Mouse (Mus musculus): Measurements from ENCODE around the gene Rap1gap2. TPM values are rescaled to one million over a fixed set of nuclear protein-coding genes. Genes with fewer than 3 reads are reported as not detected.

Gene Rap1gap2
- total RNA-seq, 2 experiments from 2014 or later = 74.4 to 94.6 TPM

DNA sequence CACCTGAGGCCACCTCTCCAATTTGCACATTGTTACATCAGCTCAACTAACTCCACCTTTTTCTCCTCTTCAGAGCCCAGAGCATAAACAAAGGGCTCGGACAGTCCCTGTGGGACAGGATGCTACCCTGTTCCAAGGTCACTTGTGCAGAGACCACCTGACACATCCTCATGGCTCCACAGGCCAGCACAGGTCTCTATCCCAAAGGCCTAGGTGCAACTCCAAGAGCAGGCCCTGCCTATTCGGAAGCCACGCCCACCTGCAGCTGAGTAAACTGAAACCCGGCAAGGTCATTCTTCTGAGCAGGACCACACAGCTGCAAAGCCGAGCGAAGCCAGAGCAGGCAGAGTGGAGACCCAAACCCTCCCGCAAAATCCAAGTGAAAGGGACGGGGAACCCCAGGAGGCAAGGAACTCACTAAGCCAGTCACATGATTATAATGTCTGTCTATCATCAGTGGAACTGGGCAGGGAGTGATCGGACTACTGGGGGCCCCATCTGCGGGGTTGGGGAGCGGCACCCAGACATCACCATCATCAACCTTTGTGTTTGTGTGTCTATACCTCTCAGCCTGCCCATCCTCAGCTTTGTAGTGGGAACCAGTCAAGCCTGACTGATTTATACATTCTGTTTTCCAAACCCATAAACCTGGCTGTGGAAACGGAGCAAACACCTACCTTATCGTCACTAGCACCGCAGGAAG lies 74.4 kb downstream of the Rap1gap2 start:
- no peak for DNase-seq

DNA sequence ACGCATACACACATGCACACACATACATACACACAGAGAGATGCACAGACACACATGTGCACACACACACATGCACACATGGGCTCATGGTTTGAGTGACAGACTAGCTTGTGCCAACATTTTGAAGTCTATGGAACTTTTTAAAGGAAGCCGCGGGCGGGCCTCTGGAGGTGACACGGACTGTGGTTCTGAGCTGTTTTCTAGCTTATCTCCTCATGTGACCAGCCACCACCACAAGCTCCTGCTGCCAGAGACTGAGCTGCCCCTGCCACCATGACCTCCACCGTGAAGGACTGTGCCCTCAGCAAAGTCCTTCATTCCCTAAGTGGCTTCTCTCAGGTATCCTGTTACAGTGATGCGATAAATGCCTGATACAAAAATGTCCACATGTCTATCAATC lies 76.3 kb downstream of the Rap1gap2 start:
- DNase-seq = peak; percentile 56 to 65

DNA sequence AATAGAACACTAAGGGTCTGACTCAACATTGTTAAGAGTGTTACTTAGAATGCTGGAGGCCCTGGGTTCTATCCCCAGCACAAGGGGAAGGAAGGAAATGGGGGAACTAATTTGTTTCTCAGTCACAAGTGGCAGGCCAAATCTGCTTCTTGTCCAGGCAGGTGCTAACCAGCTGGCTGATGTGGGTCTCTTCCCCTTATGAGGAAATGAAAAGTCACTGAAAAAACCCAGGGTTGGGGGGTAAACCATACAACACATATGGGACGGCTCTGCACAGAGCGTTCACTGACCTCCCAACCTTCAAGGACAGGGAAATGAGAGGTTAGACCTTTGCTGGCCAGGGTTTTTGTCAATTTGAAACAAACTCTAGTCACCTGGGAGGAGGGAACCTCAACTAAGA lies 77.7 kb downstream of the Rap1gap2 start:
- DNase-seq = no peak

DNA sequence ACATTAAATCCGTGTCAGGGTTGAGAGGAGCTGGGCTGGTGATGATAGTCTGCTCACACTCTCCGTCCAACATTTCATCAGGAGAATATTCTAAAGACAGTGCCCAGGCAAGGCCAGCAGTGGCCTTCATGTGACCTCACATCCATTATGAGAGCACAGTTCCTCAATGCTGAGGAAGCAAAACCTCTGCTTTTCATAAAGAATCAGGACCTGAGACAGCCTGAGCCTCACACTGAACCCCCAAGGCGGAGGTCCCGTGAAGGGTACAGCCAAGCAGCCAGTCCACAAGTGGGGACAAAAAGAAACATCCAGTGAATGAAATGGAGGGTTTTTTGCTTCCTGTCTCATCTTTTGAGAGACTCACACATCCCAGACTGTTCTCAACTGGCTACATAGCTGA lies 78.3 kb downstream of the Rap1gap2 start:
- DNase-seq = no peak

DNA sequence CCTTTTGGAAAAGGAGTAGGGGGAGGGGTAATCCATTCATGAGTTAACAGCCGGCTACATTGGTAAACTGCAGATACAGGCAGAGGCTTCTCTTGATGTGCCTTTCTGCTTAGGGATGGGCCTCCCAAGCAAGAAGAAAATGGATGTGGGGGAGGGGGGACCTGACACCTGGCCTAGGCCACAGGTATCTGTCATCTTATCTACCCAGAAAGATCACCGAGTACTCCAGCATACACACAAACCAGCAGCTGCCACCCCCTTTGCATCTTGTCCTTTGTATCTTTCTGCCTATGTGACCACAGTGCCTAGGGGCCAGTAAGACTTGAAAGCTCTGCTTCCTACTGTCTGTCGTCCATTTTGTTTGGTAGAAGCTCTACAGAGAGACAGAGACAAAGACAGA lies 79.0 kb downstream of the Rap1gap2 start:
- no peak for DNase-seq

DNA sequence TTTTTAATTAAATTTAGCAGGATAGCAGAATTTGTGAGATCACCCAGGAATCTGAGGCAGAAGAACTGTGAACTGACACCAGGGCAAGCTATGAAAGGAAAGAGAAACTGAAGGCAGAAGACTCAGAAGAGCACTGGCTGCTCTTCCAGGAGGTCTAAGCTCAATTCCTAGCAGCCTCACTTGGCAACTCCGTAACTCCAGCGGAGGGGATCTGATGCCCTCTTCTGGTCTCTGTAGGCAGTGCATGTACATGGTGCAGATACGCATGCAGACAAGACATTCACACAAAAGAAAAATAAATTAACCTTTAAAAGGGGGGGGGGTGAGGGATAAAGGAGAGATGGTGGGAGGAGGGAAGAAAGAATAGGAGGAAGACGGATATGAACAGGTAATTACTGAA lies 80.9 kb downstream of the Rap1gap2 start:
- no peak for DNase-seq

DNA sequence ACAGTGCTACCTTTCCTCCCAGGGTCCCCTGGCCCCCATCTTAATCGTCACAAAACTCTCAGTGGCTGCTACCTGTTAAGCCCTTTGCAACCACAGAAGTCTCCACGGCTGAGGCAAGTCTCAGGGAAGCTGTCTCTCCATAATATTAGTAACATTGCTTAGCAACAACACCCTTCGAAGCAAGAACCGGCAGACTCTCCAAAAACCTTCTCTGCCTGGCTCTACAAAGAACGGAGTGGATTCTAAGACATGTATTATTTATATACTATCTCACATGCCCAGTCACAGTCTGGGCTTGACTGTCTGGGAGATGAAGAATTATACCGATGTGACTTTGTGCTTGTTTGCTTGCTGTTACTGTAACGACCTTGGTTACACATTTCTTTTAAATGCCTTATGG lies 83.2 kb downstream of the Rap1gap2 start:
- no peak for DNase-seq

DNA sequence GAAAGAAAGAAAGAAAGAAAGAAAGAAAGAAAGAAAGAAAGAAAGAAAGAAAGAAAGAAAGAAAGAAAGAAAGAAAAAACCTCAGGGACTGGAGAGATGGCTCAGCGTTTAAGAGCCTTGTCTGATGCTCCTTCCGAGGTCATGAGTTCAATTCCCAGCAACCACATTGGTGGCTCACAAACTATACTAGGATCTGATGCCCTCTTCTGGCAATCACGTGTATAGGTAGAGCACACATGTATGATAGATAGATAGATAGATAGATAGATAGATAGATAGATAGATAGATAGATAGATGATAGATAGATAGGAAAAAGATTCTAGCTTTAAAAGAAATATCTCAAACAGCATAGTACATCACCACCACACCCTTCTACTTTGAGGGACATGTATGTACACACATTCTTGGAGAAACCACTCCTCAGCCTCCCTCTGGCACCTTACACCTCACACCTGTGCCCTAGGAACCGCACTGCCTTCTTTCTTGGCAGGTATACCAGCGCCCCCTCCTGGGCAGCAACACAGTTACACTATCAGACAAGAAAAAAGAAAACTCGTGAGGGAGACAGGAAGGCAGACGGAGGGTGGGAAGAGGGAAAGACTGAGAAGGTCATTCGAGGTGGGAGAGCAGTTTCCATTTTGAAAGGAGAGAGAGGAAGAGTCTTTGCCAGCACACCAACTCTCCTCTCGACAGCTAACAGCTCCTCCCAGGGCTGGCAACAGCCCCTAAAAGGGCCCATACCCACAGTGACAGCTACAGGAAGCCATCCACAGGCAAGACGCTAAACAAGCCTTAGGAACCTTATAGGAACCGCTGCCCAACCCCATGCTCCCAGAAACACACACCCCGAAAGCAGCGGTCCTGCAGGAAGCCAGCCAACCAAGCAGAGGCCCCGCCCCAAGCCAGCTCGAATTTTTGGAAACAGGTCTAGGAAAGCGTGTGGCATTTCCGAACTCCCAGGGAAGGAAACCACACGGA lies 84.2 kb downstream of the Rap1gap2 start:
- DNase-seq = peak; percentile 49 to 65

DNA sequence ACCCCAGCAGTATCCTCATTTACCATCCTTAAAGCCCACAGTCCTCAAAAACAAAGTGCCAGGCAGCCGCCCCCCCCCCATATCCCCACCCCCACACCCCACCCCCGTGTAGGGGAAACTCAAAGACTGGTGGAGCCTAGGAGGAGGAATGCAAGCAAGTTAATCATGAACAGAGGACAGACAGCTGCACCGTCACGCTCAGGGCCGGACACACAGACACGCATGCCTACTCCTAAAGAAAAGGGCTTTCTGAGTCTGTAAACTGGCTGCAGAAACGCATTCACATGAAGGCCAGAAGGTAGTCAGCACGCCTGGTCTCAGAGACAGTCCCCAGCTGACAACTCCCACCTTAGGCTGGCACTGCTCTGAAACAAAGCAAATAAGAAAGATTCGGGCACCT lies 85.1 kb downstream of the Rap1gap2 start:
- no peak for DNase-seq

DNA sequence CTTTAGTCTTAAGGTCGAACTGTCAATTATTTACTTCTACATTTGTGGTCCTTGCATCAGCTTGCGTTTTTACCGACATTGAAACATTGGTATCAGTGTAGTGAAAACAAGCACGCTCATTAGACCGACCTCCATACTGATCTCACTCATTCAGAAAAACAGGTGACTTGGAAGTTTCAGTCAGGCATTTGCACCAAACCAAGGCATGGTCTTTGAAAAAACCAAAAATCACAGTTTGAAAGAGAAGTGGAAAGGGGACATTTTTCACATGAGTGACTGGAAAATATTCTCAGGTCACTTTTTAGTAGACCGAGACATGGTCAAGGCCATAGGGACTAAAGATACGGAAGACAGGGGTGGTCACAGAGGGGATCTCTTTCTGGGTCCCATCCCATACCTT lies 85.5 kb downstream of the Rap1gap2 start:
- DNase-seq = no peak

DNA sequence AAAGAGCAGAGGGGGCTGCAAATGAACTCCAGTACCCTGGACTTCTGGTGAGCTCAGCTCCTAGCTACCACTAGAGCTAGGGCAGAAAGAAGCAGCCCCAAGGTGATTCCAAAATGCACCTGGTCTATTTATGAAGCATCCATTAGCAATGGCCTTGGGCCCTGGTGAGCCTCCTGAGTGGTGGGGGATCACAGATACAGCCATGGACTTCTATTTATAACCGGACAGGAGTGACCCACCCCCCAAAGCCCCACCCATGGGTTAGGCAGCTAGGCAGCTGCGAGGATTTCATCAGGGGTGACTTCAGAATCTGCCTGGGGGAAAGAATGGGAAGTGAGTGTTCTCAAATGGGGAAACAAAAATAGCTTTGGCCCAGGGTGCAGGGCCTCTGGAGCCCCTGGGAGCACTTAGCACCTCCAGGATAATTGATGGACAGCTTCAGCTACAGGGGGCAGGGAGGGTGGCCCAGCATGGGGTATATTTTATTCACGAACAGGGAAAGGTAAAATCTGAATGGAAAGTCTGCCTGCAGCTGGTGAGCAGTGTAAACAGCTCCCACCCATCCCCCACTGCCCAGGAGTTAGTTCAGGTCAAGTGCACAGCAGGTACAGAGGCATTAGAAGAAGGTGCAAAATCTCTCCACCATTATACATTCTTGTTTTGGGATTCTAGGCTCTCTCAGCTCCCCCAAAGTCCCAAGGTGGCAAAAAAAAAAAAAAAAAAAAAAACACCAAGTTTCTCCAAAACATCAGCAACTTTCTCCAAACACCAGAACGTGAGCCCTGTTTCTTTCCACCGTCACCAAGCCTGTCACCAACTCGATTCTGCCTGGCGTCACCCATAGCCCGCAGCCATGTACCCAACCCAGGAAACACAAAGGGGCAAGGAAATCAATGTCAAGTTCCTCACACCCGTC lies 86.4 kb downstream of the Rap1gap2 start:
- peak in 1 of 2 experiments; percentile 37 for DNase-seq

DNA sequence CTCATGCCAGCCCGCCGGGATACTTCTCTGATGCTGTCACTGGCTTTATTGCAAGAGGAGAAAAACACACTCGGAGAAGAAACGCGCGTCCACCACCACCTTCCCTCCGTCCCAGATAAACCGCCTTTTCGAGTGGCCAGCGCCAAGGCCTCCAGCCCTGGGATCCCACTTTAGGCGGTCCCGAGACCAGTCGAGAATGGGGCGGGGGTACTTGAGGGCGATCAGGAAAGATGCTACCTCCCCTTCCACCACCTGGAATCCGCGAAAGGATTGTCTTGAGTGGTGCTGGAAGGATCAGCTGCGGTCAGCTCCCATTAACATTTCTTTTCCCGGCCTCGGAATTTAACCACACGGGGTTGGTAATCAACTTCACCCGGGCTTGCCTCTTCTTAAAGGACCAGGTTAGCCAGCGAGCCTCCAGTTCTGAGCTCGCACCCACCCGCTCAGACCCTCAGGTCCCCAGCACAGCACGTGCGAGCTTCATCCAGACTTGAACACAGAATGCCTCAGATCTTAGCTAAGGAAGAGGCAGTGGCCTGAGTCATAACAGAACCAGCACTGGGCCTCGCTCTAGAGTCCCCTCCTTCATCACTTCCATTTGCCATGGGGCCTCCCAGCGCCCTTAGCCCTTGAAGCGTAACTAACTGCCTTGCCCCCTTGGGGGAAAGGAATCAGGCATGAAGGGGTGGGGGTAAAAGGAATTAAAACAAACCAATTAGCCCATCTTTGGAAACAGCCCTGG lies 87.3 kb downstream of the Rap1gap2 start:
- DNase-seq = no peak

DNA sequence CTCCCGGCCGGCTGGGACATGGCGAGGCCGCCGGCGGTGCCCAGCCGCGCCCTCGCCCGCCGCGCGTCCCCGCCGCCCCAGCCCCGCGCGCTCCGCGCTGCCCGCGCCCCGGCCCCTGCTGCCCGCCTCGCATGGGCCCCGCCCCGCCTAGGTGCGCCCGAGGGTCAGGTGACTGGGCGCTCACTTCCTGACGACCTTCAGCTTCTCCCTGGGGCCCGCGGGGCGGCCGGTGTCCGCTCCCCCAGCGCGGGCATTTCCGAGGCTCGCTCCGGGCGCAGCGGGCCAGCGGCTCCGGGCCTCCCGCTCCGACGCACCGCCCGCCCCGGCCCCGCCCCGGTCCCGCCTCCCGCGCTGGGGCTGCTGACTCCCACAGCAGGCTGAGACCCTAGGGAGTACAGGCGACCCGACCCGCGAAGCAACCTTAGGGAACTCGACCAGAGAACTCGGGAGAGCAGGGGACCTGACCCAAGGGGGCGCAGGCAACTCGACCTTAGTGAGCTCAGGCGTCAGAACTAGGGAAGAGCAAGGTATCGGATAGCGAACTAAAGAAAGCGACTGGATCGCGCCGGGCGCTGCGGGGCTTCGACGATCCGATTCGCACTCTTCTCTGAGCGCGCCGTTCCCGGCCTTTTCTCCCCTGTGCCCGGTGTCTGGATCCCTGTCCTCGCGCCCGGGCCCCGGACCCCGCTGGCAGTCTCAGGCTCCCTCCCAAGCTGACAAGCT lies 88.1 kb downstream of the Rap1gap2 start:
- peak; percentile 76 to 88 for DNase-seq

DNA sequence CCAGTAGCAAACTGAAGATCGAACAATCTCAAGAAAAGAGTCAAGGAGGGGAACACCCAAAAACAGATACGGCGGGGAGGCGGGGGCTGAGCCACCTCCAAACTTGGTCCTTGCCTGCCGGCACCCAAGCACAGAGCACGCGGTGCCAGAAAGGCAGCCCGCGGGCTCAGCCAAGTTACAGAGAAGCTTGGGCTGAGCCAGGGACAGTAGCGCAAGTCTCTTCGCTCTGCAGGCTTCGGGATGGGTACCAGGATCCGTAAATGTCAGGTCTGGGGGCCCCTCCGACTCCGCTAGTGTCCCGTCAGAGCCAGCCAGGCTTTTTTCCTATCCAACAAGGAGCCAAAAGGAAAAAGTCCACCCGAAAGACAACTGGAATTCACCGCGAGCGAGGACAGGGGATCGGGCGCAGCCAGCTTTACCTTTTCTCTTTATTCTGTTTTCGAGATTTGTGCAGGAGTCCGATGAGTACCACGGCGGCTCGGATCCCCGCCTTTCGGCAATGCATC lies 88.7 kb downstream of the Rap1gap2 start:
- peak; percentile 43 to 67 for DNase-seq

DNA sequence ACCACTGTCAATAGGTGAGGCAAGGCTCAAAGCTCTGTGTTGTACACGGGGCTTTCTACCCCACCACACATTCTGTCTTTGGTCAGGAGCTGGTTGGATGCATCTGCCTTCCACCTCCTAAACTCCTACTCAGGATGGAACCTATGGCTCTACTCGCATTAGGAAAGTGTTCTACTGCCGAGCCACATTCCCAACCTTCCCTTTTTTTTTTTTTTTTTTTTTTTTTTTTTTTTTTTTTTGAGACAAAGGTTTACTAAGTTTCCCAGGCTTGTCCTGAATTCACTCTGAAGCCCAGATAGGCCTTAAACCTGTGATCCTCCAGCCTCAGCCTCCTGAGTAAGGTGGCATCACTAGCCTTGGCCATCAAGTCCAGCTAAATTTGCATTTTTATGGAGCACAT lies 90.5 kb downstream of the Rap1gap2 start:
- DNase-seq = no peak

DNA sequence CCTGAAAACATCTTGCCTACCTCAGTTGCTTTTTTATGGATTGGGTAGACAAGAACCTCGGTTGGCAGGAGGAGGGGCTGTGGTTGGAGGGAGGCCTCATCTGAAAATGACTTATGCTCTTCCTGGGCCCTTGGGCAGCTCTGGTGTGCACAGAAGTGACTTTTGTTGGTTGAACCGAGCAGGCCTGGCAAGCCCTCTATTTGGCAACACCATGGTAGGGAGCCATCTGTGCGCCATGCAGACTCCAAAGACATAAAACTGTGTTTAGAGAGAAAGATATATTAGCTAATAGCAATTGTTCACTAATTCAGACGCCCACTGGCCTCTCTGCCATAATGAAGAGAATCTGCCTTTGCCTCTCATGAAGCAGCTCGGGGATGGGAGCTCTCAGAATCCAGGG lies 94.6 kb downstream of the Rap1gap2 start:
- DNase-seq = no peak

DNA sequence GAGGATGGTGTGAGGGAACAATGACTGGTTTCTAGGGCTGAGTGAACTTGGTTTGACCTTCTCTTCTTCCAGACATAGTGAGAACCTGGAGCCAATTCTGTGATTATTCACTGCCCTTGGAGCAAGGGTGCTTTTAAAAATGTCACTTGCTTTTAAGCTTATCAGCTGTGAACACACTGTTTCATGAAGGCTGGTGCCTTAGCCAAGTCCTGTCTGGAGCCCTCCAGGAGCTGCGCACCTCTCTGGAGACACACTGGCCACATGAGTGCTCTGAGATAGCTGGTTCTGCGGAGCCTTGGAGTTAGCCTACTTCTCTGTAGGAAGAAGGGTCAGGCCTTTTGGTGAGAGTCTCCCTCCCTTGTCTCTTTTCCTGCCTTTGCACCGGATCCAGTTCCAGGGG lies 95.7 kb downstream of the Rap1gap2 start:
- DNase-seq = peak in 1 of 2 experiments; percentile 62

DNA sequence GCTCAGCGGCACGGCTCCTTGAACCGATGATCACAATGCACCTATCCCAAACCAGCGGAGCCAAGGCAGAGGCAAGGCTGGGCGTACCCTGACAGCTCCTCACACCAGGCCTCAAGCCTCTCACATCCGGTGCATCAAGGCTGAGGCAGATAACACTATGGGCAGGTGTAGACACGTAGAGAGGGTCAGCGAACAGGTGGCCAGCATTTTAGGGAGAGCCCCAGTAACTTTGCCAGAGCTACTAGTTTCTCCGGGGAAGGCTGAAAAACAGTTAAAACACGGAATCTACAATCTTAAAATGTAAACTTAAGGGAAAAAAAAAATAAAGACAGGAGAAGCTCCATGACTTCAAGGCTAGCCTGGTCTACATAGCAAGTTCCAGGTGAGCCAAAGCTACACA lies 98.1 kb downstream of the Rap1gap2 start:
- no peak for DNase-seq

DNA sequence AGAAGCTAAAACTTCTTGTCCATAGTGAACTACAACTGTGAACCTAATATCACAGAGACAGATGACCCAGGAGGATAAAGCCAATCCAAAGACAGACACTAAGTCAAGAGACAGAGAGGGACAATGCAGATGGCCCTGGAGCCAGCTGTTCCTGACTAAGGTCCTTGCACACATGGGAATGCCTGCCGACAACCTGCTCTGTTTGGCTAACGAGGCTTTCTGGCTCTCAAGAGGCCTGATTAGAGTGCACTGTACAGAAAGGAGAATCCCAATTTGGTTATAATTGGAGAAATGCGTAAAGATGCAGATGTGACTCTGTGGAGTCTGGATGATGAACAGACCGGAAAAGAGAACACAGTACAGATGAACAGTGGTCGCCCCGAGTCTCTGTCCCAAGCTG lies 104.4 kb downstream of the Rap1gap2 start:
- no peak for DNase-seq

DNA sequence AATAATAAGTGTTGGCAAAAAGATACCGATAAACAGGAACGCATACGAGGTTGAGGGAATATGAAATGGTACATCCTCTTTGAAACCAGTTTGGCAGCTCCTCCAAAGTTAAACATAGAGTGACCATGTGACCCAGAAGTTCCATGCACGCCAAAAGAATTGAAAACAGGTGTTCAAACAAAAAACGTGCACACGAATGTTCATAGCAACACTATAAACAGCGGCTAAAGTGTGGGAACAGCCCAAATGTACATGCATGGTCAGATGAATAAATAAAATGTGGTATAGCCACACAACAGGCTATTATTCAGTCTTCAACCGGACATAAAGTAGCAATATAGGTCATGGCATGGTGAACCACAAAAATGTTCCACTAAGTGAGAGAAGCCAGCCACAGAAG lies 108.2 kb downstream of the Rap1gap2 start:
- no peak for DNase-seq

DNA sequence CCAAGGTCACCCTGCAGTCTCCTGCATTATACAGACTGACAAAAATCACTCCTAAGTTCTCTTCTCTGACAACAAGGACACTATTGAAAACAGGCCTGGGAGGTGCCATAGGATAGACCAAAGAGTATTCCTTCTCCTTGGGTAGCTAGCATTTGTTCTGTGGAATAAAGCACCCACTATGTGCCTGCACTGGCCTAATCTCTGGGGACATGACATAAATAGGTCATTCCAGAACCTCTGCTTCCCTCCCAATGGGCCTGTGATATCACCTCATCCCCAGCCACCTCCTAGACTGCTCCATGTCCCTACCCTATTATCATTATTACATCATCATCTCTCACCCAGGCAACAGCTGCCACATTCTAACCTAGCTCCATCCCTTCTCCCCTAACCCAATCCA lies 108.7 kb downstream of the Rap1gap2 start:
- DNase-seq = no peak
